8 mouse cellular contexts compared by ENCODE assay signal in genomic region chr16:49278478-49278877, GRCm38 (mm10).
DNase-seq lines count a peak whose midpoint lies in the region; ATAC-seq lines count a peak whose summit lies in the region.

No protein-coding gene starts in this region.

- no peaks in the 10 kb centered on the region for H3K27me3 ChIP-seq in intestine, embryonic 15.5 days (replicated peaks)
- H3K27me3 ChIP-seq in midbrain, embryonic 16.5 days (ENCODE audit: control insufficient read depth, insufficient read depth, low read depth, low read length), result no peaks in the 10 kb centered on the region
- H3K27me3 ChIP-seq in splenic B cell, adult 2 months (ENCODE audit: control insufficient read depth, insufficient read depth, low read length, poor library complexity, severe bottlenecking), result no peaks in the 10 kb centered on the region

- intact Hi-C loops in left cerebral cortex, postnatal 25 days (cut with DNase I), result loop anchor here (5.0 kb wide), 1 partner anchor 44 kb away; no protein-coding TSS in a partner anchor

- no peak overlapping the region for H3K4me2 ChIP-seq in intestine, embryonic 15.5 days (replicated peaks)
- H3K4me2 ChIP-seq in midbrain, embryonic 16.5 days (ENCODE audit: low read length), result no peak overlapping the region

- DNase-seq in urinary bladder, postnatal 14 days (ENCODE audit: low spot score), result peak; percentile 75
- DNase-seq in urinary bladder, adult 2 months (ENCODE audit: low spot score), result no peak
- peak; percentile 76 for DNase-seq in cerebellum, adult 9-10 months
- peak; percentile 38 to 68 for DNase-seq in left cerebral cortex, postnatal 25 days (ENCODE audit: low spot score in 2 of 2)
- DNase-seq in splenic B cell, adult 2 months (ENCODE audit: low read depth, low spot score), result peak; percentile 69

- no peaks in the 10 kb centered on the region for H3K4me1 ChIP-seq in intestine, embryonic 15.5 days (replicated peaks)
- H3K4me1 ChIP-seq in midbrain, embryonic 16.5 days (ENCODE audit: control insufficient read depth, insufficient read depth, low read length), result no peaks in the 10 kb centered on the region

- ATAC-seq in frontal cortex, adult (ENCODE audit: low TSS enrichment), result peak; percentile 93
- ATAC-seq in intestine, embryonic 15.5 days, result peak; percentile 72; the same call in 1 of the 2 replicates
- ATAC-seq in midbrain, embryonic 16.5 days, result peak; percentile 62

- WGBS in intestine, embryonic 15.5 days, result 11% methylated on average over 2 of the region's 2 CpGs
- WGBS in midbrain, embryonic 16.5 days, result 9% methylated on average over 2 of the region's 2 CpGs

- no peak overlapping the region for H3K27ac ChIP-seq in intestine, embryonic 15.5 days
- H3K27ac ChIP-seq in midbrain, embryonic 16.5 days (ENCODE audit: low read length), result no peak overlapping the region

- H3K9ac ChIP-seq in intestine, embryonic 15.5 days, result no peak overlapping the region
- H3K9ac ChIP-seq in midbrain, embryonic 16.5 days (ENCODE audit: low read depth, low read length), result no peak overlapping the region

- no peak overlapping the region for H3K4me3 ChIP-seq in intestine, embryonic 15.5 days (replicated peaks)
- H3K4me3 ChIP-seq in midbrain, embryonic 16.5 days (ENCODE audit: low read depth, low read length), result no peak overlapping the region

- no peaks in the 10 kb centered on the region for H3K36me3 ChIP-seq in intestine, embryonic 15.5 days
- no peaks in the 10 kb centered on the region for H3K36me3 ChIP-seq in midbrain, embryonic 16.5 days (ENCODE audit: control insufficient read depth, insufficient read depth, low read length)
- no peaks in the 10 kb centered on the region for H3K36me3 ChIP-seq in splenic B cell, adult 2 months (ENCODE audit: control insufficient read depth, insufficient read depth, low read length, poor library complexity, severe bottlenecking)

- H3K9me3 ChIP-seq in intestine, embryonic 15.5 days, result no peaks in the 10 kb centered on the region
- H3K9me3 ChIP-seq in midbrain, embryonic 16.5 days (replicated peaks; ENCODE audit: control insufficient read depth, low read length, poor library complexity, severe bottlenecking), result no peaks in the 10 kb centered on the region
